Mouse (Mus musculus) limb, embryonic 12.5 days (tissue): Measurements from ENCODE around the gene Anks4b. TPM values are rescaled to one million over a fixed set of nuclear protein-coding genes. Genes with fewer than 3 reads are reported as not detected.
A peak's percentile ranks its signal among the peaks of the same experiment; 100 is the strongest.

Source experiments
- ATAC-seq: fragments of 200-750 bp; cut with Nextera tagmentation; 2 replicates; pipeline ENCODE4 v1.8.0; 2017; ENCODE audit warnings: low read depth, moderate TSS enrichment; ENCODE audit not compliant: insufficient number of reproducible peaks, insufficient read depth, low FRiP score, low TSS enrichment
- H3K27ac ChIP-seq: fragments of 300-500 bp; sonication (generic); 2 replicates; pipeline ENCODE4 v1.5.1; 2016; ENCODE audit warnings: mild to moderate bottlenecking, moderate library complexity
- H3K27me3 ChIP-seq: fragments of 300-500 bp; sonication (generic); 2 replicates; pipeline ENCODE4 v1.6.1; 2016; ENCODE audit warnings: mild to moderate bottlenecking, moderate library complexity
- H3K36me3 ChIP-seq: fragments of 300-500 bp; sonication (generic); 2 replicates; pipeline ENCODE4 v1.6.1; 2016; ENCODE audit warnings: mild to moderate bottlenecking, moderate library complexity
- H3K4me1 ChIP-seq: fragments of 300-500 bp; sonication (generic); replicated peaks from 2 replicates; pipeline ENCODE4 v1.6.1; 2016
- H3K4me2 ChIP-seq: fragments of 300-500 bp; sonication (generic); 2 replicates; pipeline ENCODE4 v1.6.1; 2016; ENCODE audit warnings: mild to moderate bottlenecking, moderate library complexity
- H3K4me3 ChIP-seq: fragments of 300-500 bp; sonication (generic); replicated peaks from 2 replicates; pipeline ENCODE4 v1.5.1; 2016; ENCODE audit warnings: mild to moderate bottlenecking
- H3K9ac ChIP-seq: fragments of 300-500 bp; sonication (generic); replicated peaks from 2 replicates; pipeline ENCODE4 v1.6.1; 2016; ENCODE audit warnings: mild to moderate bottlenecking, moderate library complexity
- H3K9me3 ChIP-seq: fragments of 300-500 bp; sonication (generic); 2 replicates; pipeline ENCODE4 v1.6.1; 2016; ENCODE audit warnings: mild to moderate bottlenecking, moderate library complexity
- WGBS: fragments of 180-500 bp; shearing (Covaris S2); methylation state at CpG from one replicate; pipeline ENCODE4 v1.1.7; 2016; 5-methylcytosine and 5-hydroxymethylcytosine counted together
- polyA plus RNA-seq: library from polyadenylated mRNA; unstranded; fragments of >200 nt; fragmentation: Nextera tagmentation; extraction: Ambion mirVana; gene quantifications from 2 replicates; pipeline ENCODE4 v1.2.1, GENCODE M21; 2016

Gene Anks4b
- polyA plus RNA-seq, 1 experiment from 2014 or later: not detected

DNA sequence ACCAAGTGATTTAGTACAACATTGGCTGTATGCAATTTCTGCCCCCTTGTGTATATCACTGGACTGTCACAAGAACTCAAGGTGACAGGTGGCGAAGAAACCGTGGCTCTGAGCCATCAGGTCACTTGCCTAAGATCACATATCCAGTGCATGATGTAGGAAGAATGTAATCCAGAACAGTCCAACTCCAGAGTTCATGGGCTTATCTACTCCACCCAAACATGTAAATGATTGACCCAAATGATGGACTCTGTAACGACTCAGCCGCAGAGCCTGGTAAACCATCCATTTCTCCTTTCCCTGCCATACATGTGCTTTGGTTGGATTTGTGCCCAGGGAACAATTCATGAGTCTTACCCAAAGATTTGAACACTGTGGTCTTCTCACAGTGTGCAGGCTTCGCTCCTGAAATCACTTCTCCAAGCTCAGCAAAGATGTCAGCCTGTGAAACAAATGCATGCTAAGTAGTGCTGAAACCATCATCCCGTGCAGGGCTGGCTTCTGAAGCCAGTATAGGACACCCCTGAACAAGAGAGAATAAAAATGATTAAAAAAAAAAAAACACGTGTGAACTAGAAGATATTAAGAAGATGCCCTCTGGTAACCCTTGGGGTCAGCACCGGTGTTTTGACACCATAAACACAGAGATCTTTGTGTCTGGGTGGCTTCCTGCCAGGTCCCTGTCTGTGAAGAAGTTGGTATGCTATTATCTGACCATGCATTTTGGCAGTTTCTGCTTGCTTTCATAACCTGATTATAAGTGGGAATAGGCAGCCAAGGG lies 15.9 kb downstream of the Anks4b start:
- H3K4me1 ChIP-seq: peaks cover 11% of the 10 kb centered on the region; the same call in 1 of the 2 replicates
- no peaks in the 10 kb centered on the region for H3K9me3 ChIP-seq
- H3K36me3 ChIP-seq: no peaks in the 10 kb centered on the region
- no peak overlapping the region for H3K9ac ChIP-seq
- no peaks in the 10 kb centered on the region for H3K27me3 ChIP-seq
- ATAC-seq: no peak
- WGBS: 79% methylated on average over 8 of the region's 8 CpGs
- H3K27ac ChIP-seq: no peak overlapping the region
- no peak overlapping the region for H3K4me3 ChIP-seq
- no peak overlapping the region for H3K4me2 ChIP-seq

DNA sequence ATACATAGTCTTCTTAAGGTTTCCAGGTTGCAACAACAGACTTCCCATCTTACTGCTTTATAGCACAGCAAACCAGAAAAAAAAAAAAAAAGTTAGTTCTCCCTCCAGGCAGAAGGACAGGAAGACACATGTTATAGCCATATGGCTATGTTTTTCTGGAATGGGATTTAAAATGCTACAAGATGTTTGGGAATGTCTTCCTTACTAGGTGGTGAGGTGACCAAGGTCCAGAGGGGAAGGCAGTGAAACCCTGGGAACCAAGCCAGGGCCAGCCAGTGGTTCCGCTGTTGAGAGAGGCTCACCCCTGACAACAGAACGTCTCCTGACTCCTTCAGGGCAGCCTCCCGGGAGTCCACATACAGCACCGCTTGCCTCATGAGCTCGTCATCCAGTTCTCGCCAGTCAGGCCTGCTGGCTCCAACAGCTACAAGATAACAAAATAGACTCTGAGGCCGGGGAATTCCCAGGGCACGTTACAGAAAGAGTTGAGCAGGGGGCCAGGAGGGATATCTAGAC lies 16.6 kb downstream of the Anks4b start:
- WGBS: 69% methylated on average over 8 of the region's 8 CpGs

DNA sequence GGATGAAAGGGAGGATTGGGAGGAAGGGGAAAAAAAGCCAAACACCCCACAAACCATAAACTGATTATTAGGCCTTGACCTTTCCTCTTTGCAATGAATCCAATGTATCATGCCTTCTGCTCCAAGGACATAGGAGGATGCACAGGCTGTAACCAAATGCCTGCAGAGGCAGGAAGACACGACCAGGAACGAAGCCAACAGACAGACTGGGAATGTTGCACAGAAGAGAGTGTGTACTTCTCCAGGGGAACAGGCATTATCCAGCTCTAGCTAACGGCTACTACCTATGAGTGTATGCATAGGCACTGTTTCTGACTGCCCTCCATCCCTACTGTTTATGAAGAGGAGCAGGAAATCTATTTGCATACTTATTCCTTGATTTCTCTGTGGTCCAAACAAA lies 18.5 kb downstream of the Anks4b start:
- Histone ChIP-seq H3K27me3 (no peaks in the 10 kb centered on the region), H3K4me1 (peaks cover 11% of the 10 kb centered on the region; the same call in 1 of the 2 replicates), H3K27ac (peak overlapping the region; percentile 3; the same call in 1 of the 2 replicates), H3K9me3 (no peaks in the 10 kb centered on the region), H3K36me3 (no peaks in the 10 kb centered on the region), H3K4me2 (no peak overlapping the region), H3K9ac (no peak overlapping the region), H3K4me3 (no peak overlapping the region)
- no peak for ATAC-seq
- 66% methylated on average over 3 of the region's 3 CpGs for WGBS

More for the DNA sequence above, 16.6 kb downstream of the Anks4b start:
- ATAC-seq: no peak
- H3K4me1 ChIP-seq: peaks cover 11% of the 10 kb centered on the region; the same call in 1 of the 2 replicates
- H3K4me2 ChIP-seq: no peak overlapping the region
- no peaks in the 10 kb centered on the region for H3K9me3 ChIP-seq
- no peaks in the 10 kb centered on the region for H3K36me3 ChIP-seq
- H3K27ac ChIP-seq: no peak overlapping the region
- H3K4me3 ChIP-seq: no peak overlapping the region
- H3K27me3 ChIP-seq: no peaks in the 10 kb centered on the region
- no peak overlapping the region for H3K9ac ChIP-seq

DNA sequence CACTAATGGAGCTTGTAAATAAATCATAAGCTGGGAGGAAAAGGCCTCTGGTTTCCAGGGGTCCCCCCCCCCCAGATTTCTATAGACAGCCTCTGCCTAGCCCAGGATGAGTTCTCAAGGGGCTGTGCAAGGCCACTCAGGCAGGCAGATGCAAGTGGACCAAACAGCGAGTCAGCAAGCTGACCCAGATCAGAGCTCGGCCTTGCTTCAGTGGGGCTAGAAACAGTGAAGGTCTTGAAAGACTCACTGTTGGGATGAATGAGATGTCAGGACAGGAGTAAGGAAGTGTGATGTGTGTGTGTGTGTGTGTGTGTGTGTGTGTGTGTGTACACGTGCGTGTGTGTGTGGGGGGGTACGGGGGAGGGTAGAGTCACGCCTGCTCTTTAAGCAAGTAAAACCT lies 19.2 kb downstream of the Anks4b start:
- Histone ChIP-seq H3K36me3 (no peaks in the 10 kb centered on the region), H3K4me2 (no peak overlapping the region), H3K27me3 (no peaks in the 10 kb centered on the region), H3K4me3 (no peak overlapping the region), H3K9ac (no peak overlapping the region), H3K27ac (peak overlapping the region; percentile 3; the same call in 1 of the 2 replicates), H3K4me1 (peaks cover 11% of the 10 kb centered on the region; the same call in 1 of the 2 replicates), H3K9me3 (no peaks in the 10 kb centered on the region)
- ATAC-seq: no peak
- 80% methylated on average over 6 of the region's 6 CpGs for WGBS

DNA sequence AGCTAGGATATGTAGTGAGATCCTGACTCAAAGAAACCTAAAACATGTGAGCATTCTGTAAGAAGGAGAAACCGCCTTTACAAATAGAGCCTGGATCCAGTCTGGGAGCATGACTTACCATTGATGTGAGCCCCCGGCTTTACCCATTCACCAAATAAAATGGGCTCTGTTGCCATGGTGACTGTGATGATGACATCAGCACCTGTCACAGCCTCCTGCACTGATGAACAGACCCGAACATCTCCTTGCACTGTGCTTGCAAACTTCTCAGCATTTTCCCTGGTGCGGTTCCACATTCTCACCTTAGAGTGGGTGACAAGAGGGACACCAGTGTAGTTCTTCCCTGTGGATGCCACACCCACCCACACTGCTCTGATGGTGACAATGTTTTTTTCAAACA lies 21.5 kb downstream of the Anks4b start:
- WGBS: 83% methylated on average over 4 of the region's 4 CpGs
- H3K4me2 ChIP-seq: no peak overlapping the region
- peaks cover 6% of the 10 kb centered on the region for H3K27me3 ChIP-seq
- no peak for ATAC-seq
- H3K9ac ChIP-seq: no peak overlapping the region
- no peaks in the 10 kb centered on the region for H3K9me3 ChIP-seq
- H3K4me1 ChIP-seq: peaks cover 11% of the 10 kb centered on the region; the same call in 1 of the 2 replicates
- no peak overlapping the region for H3K4me3 ChIP-seq
- H3K36me3 ChIP-seq: no peaks in the 10 kb centered on the region
- H3K27ac ChIP-seq: no peak overlapping the region

DNA sequence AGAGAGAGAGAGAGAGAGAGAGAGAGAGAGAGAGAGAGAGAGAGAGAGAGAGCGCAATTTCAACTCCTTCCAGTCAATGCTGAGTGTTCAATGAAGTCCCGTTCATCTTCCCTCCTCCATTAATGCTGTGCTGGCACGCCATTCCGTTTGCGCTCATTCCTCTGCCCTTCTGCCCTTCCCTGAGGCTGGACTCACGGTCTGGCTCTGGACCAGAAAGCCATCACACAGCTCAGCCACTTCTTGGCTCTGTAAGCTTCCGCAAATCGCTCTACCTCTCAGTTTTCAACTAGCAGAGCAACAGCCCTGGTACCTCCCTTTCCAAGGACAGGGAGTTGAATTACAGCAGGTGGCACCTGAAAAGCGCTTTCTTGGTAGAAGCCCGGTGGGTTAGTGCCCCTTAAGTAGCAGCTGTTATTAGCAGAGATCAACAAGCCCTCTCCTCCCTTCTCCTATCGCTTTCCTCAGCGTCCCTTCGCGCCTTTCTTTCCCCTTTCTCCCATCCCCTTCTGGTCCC lies 27.6 kb downstream of the Anks4b start:
- no peak overlapping the region for H3K27ac ChIP-seq
- ATAC-seq: no peak
- H3K9me3 ChIP-seq: no peaks in the 10 kb centered on the region
- peaks cover 9% of the 10 kb centered on the region for H3K4me1 ChIP-seq
- 2% methylated on average over 14 of the region's 14 CpGs for WGBS
- H3K4me2 ChIP-seq: peak overlapping the region; percentile 56
- H3K27me3 ChIP-seq: peaks cover 40% of the 10 kb centered on the region
- H3K9ac ChIP-seq: no peak overlapping the region; the same call in 1 of the 2 replicates
- H3K36me3 ChIP-seq: no peaks in the 10 kb centered on the region
- peak overlapping the region; percentile 36 for H3K4me3 ChIP-seq

DNA sequence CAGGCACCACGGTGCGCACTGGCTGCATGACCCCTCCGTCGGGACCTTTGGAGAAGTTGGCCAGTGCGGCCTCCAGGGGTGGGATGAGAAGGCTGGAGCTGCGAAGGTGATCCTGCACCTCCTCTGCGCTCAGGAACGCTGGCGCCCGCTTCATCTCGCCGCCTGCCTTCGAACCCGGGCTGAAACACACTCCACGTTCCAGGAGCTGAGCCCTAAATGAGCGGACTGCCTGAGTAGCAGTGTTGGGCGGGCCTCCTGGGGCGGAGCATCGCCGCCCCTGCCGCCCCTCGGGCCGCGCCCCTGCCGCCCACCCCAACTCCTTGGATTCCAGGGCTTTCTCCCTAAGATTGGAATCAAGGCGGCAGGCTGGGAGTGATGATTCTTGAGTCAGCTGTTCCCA lies 28.1 kb downstream of the Anks4b start, which contains the start of gene Crym:
Crym (minus strand) TSS at position 341 of the 400 bp plus-strand sequence.
- Histone ChIP-seq H3K4me3 (peak within 1 kb of the TSS; percentile 36), H3K27ac (no peak within 1 kb of the TSS), H3K4me2 (peak within 1 kb of the TSS; percentile 56), H3K4me1 (peaks cover 9% of the 10 kb centered on the region), H3K36me3 (no peaks in the 10 kb centered on the region), H3K27me3 (peaks cover 40% of the 10 kb centered on the region), H3K9ac (no peak within 1 kb of the TSS; the same call in 1 of the 2 replicates), H3K9me3 (no peaks in the 10 kb centered on the region)
- ATAC-seq: no peak
- WGBS: 4% methylated on average over 26 of the region's 26 CpGs

DNA sequence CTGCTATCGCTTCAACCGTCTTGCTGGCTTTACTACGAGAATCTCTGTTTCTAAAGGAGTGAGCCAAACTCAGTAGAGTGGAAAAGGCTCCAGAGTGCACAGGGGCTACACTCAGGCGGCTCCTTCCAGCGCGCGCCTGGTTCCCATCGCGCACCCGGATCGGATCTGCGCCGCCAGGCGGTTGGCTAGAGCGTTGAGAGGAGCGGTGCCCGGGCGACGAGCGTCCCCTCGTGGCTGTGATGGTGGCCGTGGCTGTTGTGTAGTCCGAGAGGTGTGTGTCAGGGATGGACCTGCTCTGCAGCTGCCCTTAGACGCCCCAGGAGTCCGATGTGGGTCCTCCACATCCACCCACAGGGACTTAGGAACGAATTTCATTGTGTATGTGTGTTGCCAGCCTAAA lies 30.1 kb downstream of the Anks4b start, which contains the start of gene Abca14:
Abca14 (plus strand) TSS at position 173 of the 400 bp plus-strand sequence.
- H3K4me2 ChIP-seq: no peak within 1 kb of the TSS
- H3K9me3 ChIP-seq: no peaks in the 10 kb centered on the region
- 6% methylated on average over 26 of the region's 26 CpGs for WGBS
- H3K27me3 ChIP-seq: peaks cover 40% of the 10 kb centered on the region
- no peak within 1 kb of the TSS for H3K9ac ChIP-seq
- no peak within 1 kb of the TSS for H3K4me3 ChIP-seq
- no peak within 1 kb of the TSS for H3K27ac ChIP-seq
- peak; percentile 79 for ATAC-seq
- H3K4me1 ChIP-seq: peaks cover 9% of the 10 kb centered on the region
- H3K36me3 ChIP-seq: no peaks in the 10 kb centered on the region

DNA sequence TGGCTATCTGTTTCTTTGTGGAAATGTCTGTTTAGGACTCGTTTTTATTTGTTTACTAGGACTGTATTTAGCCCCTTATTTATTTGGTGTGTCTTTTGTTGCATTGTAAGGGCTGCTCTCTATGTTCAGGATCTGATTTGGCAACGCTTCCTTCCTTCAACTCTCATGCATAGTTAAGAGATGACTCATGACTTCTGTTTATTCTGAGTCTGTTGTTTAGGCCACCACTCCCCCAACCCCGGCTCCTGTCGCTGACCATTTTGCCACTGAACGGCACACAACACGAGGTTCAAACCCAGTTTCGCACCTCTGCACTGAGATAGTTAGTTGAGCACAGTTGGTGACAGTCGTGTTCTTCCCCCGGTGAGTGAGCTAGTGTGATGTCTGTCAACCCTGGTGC lies 32.3 kb downstream of the Anks4b start:
- no peak for ATAC-seq
- 62% methylated on average over 9 of the region's 9 CpGs for WGBS
- H3K4me2 ChIP-seq: no peak overlapping the region
- H3K9ac ChIP-seq: no peak overlapping the region
- H3K4me3 ChIP-seq: no peak overlapping the region
- H3K27me3 ChIP-seq: peaks cover 26% of the 10 kb centered on the region
- no peak overlapping the region for H3K27ac ChIP-seq
- H3K4me1 ChIP-seq: peaks cover 8% of the 10 kb centered on the region
- H3K9me3 ChIP-seq: no peaks in the 10 kb centered on the region
- H3K36me3 ChIP-seq: no peaks in the 10 kb centered on the region

DNA sequence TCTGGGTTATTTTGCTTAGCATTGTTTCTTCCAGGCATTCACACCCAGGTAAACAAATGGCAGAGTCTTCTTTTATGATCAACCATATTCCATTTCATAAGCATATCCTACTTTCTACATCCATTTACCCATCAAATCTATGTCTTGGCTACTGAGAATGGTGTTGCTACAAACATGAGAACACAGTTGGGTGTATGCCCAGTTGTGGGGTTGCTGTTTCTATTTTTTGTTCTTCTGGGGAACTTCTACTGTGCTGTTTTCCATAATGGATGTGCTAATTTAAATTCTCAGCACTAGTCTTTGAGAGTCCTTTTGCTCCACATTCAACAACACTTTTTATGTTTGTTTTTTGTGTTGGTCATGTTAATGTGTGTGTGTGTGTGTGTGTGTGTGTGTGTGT lies 54.9 kb downstream of the Anks4b start:
- no peaks in the 10 kb centered on the region for H3K27me3 ChIP-seq
- no peak overlapping the region for H3K4me3 ChIP-seq
- H3K4me2 ChIP-seq: no peak overlapping the region
- no peaks in the 10 kb centered on the region for H3K36me3 ChIP-seq
- H3K27ac ChIP-seq: no peak overlapping the region
- ATAC-seq: no peak
- no peaks in the 10 kb centered on the region for H3K9me3 ChIP-seq
- no peak overlapping the region for H3K9ac ChIP-seq
- H3K4me1 ChIP-seq: no peaks in the 10 kb centered on the region
